Mouse (Mus musculus) embryonic facial prominence, embryonic 12.5 days (tissue): ENCODE data around the gene Kcnc3. TPM values are rescaled to one million over a fixed set of nuclear protein-coding genes. Genes with fewer than 3 reads are reported as not detected.

Source experiments
- ATAC-seq: fragments of 200-750 bp; cut with Nextera tagmentation; 2 replicates; pipeline ENCODE4 v1.8.0; 2017; ENCODE audit not compliant: insufficient number of reproducible peaks, insufficient read depth, low FRiP score, low TSS enrichment
- H3K27ac ChIP-seq: fragments of 300-500 bp; sonication (generic); 2 replicates; pipeline ENCODE4 v1.5.1; 2016; ENCODE audit warnings: mild to moderate bottlenecking
- H3K27me3 ChIP-seq: fragments of 300-500 bp; sonication (generic); 2 replicates; pipeline ENCODE4 v1.6.1; 2016; ENCODE audit warnings: mild to moderate bottlenecking, moderate library complexity
- H3K36me3 ChIP-seq: fragments of 300-500 bp; sonication (generic); 2 replicates; pipeline ENCODE4 v1.6.1; 2016; ENCODE audit warnings: mild to moderate bottlenecking
- H3K4me1 ChIP-seq: fragments of 300-500 bp; sonication (generic); 2 replicates; pipeline ENCODE4 v1.6.1; 2016
- H3K4me2 ChIP-seq: fragments of 300-500 bp; sonication (generic); replicated peaks from 2 replicates; pipeline ENCODE4 v1.6.1; 2016; ENCODE audit warnings: mild to moderate bottlenecking, moderate library complexity
- H3K4me3 ChIP-seq: fragments of 300-500 bp; sonication (generic); 2 replicates; pipeline ENCODE4 v1.5.1; 2016; ENCODE audit warnings: mild to moderate bottlenecking
- H3K9ac ChIP-seq: fragments of 300-500 bp; sonication (generic); 2 replicates; pipeline ENCODE4 v1.6.1; 2016; ENCODE audit warnings: mild to moderate bottlenecking, moderate library complexity
- H3K9me3 ChIP-seq: fragments of 300-500 bp; sonication (generic); 2 replicates; pipeline ENCODE4 v1.6.1; 2016; ENCODE audit warnings: mild to moderate bottlenecking, moderate library complexity
- WGBS: fragments of 180-500 bp; shearing (Covaris S2); methylation state at CpG from one replicate; pipeline ENCODE4 v1.1.7; 2016; 5-methylcytosine and 5-hydroxymethylcytosine counted together
- polyA plus RNA-seq: library from polyadenylated mRNA; unstranded; fragments of >200 nt; fragmentation: Nextera tagmentation; extraction: Ambion mirVana; gene quantifications from 2 replicates; pipeline ENCODE4 v1.2.1, GENCODE M21; 2016

Gene Kcnc3
- polyA plus RNA-seq, 1 experiment from 2014 or later: 0.70 TPM

DNA sequence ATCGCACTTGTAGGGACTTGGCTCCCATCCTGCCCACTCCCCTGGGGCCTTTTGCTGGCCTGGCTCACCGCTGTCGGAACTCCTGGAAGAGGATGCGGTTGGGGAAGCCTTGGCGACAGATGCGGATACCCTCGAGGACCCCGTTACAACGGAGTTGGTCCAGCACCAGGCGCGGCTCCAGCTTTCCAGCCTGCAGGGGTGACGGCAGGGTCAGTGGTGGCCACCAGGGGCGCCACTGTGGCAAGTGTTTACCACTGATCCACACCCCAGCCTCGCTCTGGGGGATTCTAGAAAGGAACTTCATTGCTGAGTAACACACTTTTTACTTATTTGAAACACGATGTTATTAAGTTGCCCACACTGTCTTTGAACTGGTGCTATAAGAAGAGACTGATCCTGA lies 42.9 kb downstream of the Kcnc3 start:
- Histone ChIP-seq H3K4me2 (no peak overlapping the region), H3K27me3 (peaks cover 22% of the 10 kb centered on the region), H3K36me3 (no peaks in the 10 kb centered on the region), H3K4me3 (no peak overlapping the region), H3K27ac (no peak overlapping the region), H3K9ac (no peak overlapping the region), H3K4me1 (0 out of 2 replicates have a peak, but pooled peaks cover 2% of the 10 kb centered on the region), H3K9me3 (no peaks in the 10 kb centered on the region)
- WGBS: 15% methylated on average over 15 of the region's 15 CpGs
- ATAC-seq: no peak

DNA sequence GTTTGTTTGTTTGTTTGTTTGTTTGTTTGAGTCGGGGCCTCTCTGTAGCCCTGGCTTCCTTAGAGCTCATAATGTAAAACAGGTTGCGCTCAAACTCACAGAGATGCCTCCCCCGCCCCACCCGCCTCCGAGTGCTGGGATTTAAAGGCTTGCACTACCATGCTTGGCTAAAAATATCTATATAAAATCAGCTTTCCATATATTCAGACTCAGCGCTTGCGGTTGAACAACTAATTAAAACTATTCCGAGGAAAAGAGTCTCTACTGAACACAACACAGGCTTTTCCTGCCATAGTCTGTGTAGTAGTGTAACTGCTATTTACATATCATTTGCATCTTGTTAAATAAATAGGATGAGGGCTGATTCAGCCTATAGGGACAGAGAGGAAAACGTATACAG lies 46.2 kb downstream of the Kcnc3 start:
- H3K36me3 ChIP-seq: no peaks in the 10 kb centered on the region
- no peaks in the 10 kb centered on the region for H3K9me3 ChIP-seq
- peaks cover 55% of the 10 kb centered on the region for H3K27me3 ChIP-seq
- no peak overlapping the region for H3K27ac ChIP-seq
- no peak overlapping the region for H3K4me3 ChIP-seq
- no peak for ATAC-seq
- WGBS: 84% methylated on average over 9 of the region's 9 CpGs
- no peak overlapping the region for H3K9ac ChIP-seq
- H3K4me2 ChIP-seq: no peak overlapping the region
- 0 out of 2 replicates have a peak, but pooled peaks cover 2% of the 10 kb centered on the region for H3K4me1 ChIP-seq

DNA sequence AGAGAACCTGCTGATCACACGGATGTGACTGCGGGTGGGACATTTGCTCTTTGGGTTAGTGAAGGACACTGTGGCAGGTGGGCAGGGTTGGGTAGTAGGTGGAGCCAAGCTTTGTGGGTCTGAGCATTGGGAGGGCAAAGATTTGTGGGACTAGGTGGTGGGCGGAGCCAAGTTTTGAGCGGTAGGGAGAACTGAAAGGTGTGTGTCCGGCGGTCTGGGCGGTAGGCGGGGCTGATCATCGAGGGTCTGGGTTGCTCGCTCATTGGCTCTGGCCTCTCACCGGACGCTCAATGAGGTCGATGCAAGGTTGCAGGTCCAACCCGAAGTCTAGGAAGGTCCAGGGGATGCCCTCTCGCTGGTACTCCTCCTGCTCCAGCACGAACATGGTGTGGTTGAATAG lies 48.2 kb downstream of the Kcnc3 start:
- Histone ChIP-seq H3K36me3 (no peaks in the 10 kb centered on the region), H3K27me3 (peaks cover 59% of the 10 kb centered on the region), H3K9me3 (no peaks in the 10 kb centered on the region), H3K4me1 (no peaks in the 10 kb centered on the region), H3K27ac (no peak overlapping the region), H3K4me3 (no peak overlapping the region), H3K4me2 (peak overlapping the region; percentile 31), H3K9ac (no peak overlapping the region)
- no peak for ATAC-seq
- WGBS: 4% methylated on average over 16 of the region's 16 CpGs

DNA sequence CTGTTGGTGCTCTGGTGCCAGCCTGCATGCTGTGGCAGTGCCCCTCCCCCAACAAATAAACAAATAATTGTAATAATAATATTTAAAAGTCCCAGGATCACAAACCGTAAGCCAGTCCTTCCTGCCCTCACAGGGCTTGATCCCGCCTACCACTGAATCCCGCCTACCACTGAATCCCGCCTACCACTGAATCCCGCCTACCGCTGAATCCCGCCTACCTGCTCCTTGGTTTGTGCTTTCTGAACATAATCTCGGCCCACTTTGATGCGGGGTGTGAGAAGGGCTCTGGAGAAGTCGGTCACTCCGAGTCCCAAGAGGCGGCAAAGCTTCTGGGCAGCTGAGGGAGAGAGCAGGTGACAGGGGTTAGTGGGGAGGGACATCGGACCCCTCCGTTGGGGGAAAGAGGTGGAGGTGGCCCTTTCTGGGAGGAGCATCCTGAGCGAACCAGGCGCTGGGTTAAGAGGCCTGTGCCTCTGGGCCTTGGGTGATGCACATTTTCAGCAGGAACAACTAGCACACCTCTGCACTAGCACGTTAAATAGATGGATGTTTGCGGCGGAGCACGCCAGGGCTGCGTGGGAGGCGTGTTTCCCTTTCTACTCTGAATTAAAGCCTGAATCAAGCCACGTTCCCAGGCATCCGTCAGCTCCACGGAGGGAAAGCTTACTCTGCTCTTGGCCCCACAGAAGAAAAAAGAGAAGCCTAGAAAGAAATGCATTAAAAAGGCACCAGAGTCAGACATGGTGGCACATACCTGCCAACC lies 50.6 kb downstream of the Kcnc3 start:
- Histone ChIP-seq H3K27ac (no peak overlapping the region), H3K36me3 (no peaks in the 10 kb centered on the region), H3K9ac (no peak overlapping the region), H3K4me2 (0 out of 2 replicates have a peak overlapping the region, but pooled peaks have one; percentile 10), H3K9me3 (no peaks in the 10 kb centered on the region), H3K27me3 (peaks cover 66% of the 10 kb centered on the region), H3K4me1 (no peaks in the 10 kb centered on the region), H3K4me3 (no peak overlapping the region)
- ATAC-seq: no peak
- 20% methylated on average over 25 of the region's 25 CpGs for WGBS

DNA sequence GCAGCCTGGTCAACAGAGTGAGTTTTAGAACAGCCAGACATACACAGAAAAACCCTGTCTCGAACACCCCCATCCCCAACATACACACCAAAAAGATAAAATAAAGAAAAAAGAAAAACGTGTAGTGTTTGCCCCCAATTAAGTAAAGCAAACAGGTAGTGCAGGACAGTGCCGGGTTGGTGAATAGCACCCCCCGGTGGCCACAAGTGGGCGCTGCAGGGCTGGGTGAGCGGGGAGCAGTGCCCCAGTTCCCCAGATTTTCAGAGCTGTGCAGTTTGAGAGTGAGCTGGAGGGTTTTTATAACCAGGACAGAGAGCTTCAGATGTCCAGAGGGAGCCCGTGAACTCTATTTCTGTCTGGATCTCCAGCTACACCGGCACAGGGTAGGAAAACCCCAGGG lies 51.4 kb downstream of the Kcnc3 start:
- 32% methylated on average over 8 of the region's 8 CpGs for WGBS
- H3K4me2 ChIP-seq: no peak overlapping the region
- ATAC-seq: no peak
- H3K9me3 ChIP-seq: no peaks in the 10 kb centered on the region
- H3K4me3 ChIP-seq: no peak overlapping the region
- peaks cover 68% of the 10 kb centered on the region for H3K27me3 ChIP-seq
- H3K9ac ChIP-seq: no peak overlapping the region
- no peak overlapping the region for H3K27ac ChIP-seq
- H3K36me3 ChIP-seq: no peaks in the 10 kb centered on the region
- no peaks in the 10 kb centered on the region for H3K4me1 ChIP-seq

DNA sequence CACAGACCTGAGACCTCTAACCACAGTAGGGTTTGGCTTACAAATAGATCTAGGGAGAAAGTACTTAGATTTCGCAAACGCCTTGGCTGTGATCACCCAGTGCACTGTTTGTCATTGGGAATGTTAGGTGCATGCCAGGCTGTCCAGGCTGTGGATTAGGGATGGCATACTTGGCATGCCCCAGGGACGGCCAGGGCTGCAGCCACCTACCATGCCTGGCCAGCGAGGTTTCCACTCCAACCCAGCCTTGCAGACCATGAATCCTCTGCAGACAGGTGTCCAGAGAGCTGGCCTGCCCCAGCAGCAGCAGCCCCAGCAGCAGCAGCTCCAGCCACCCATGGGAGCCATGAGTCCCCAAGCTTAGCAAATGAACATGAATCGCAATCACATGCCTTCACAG lies 54.8 kb downstream of the Kcnc3 start:
- 81% methylated on average over 5 of the region's 5 CpGs for WGBS
- no peak for ATAC-seq
- Histone ChIP-seq H3K4me1 (no peaks in the 10 kb centered on the region), H3K27me3 (peaks cover 39% of the 10 kb centered on the region), H3K4me3 (no peak overlapping the region), H3K4me2 (no peak overlapping the region), H3K9ac (no peak overlapping the region), H3K27ac (no peak overlapping the region), H3K9me3 (no peaks in the 10 kb centered on the region), H3K36me3 (no peaks in the 10 kb centered on the region)

DNA sequence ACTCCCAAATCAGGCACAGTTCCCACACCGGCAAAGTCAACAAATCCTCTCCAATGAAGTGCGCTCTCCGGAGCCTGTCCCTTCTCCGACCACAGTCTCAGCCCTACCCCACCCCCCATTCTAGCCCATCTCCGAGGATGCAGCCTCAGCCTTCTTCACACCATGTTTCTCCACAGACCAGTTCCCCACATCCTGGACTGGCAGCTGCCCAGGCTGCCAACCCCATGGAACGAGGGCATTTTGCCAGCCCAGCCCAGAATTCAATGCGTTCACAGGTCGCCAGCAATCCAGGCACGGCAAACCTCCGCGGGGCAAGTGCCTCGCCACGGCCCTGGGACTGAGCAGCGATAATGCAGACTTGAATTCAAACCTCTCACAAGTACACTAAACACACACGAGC lies 55.5 kb downstream of the Kcnc3 start:
- H3K27me3 ChIP-seq: peaks cover 32% of the 10 kb centered on the region
- H3K4me2 ChIP-seq: no peak overlapping the region

DNA sequence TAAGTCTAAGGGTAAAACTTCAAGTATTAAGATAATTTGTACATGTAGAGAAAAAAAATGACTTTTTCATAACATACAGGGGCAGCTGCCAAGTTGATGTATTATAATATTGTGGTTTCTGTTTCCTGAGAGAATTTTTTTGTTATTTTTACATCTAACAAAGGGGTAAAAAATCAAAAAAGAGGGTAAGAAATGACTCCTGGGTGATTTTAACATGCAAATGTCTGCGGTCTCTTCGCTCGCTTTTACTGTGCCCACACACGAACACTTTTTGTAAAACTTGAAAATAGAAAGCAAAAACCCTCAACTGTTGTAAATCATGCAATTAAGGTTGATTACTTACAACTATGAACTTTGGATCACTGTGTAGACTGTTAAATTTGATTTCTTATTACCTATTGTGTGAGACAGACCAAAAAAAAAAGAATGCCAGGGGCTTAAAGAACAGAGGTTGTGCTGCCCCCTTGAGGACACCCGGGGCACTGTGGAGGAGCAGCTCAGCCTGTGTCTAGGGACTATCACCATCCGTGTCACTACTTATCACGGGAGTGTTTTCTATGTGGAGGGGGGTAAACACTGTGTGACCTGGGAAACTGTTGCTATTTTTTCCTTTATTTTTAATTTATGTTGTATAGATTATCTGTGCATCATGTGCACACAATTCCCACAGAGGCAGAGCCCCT lies 56.7 kb downstream of the Kcnc3 start:
- H3K9me3 ChIP-seq: no peaks in the 10 kb centered on the region
- H3K27ac ChIP-seq: no peak overlapping the region
- ATAC-seq: no peak
- WGBS: 50% methylated on average over 7 of the region's 7 CpGs
- H3K27me3 ChIP-seq: peaks cover 22% of the 10 kb centered on the region
- no peaks in the 10 kb centered on the region for H3K36me3 ChIP-seq
- H3K4me1 ChIP-seq: no peaks in the 10 kb centered on the region
- no peak overlapping the region for H3K9ac ChIP-seq
- no peak overlapping the region for H3K4me3 ChIP-seq
- H3K4me2 ChIP-seq: no peak overlapping the region

More for the DNA sequence above, 55.5 kb downstream of the Kcnc3 start:
- no peaks in the 10 kb centered on the region for H3K4me1 ChIP-seq
- no peak overlapping the region for H3K27ac ChIP-seq
- 27% methylated on average over 15 of the region's 15 CpGs for WGBS
- no peak overlapping the region for H3K4me3 ChIP-seq
- no peak for ATAC-seq
- no peaks in the 10 kb centered on the region for H3K36me3 ChIP-seq
- H3K9ac ChIP-seq: no peak overlapping the region
- H3K9me3 ChIP-seq: no peaks in the 10 kb centered on the region

DNA sequence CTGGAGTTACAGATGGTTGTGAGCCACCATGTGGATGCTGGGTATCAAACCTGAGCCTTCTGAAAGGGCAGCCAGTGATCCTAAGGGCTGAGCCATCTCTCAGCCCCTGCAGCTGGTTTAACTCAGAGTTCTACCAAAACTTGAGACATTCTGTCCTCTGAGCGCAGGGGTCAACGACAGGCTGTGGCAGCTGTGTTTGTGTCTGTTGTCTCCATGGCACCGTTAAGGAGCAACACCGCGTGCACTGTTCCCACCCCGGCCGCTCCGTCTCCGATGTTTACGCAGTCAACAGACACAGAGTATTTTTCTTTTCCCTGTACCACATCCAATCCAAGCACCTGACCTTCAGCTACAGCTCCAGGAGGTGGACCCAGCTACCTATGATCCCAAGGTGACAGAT lies 57.3 kb downstream of the Kcnc3 start:
- no peak overlapping the region for H3K9ac ChIP-seq
- H3K36me3 ChIP-seq: no peaks in the 10 kb centered on the region
- no peak overlapping the region for H3K4me2 ChIP-seq
- 68% methylated on average over 10 of the region's 10 CpGs for WGBS
- ATAC-seq: no peak
- H3K27me3 ChIP-seq: peaks cover 22% of the 10 kb centered on the region
- H3K27ac ChIP-seq: no peak overlapping the region
- no peaks in the 10 kb centered on the region for H3K9me3 ChIP-seq
- H3K4me3 ChIP-seq: no peak overlapping the region
- no peaks in the 10 kb centered on the region for H3K4me1 ChIP-seq

DNA sequence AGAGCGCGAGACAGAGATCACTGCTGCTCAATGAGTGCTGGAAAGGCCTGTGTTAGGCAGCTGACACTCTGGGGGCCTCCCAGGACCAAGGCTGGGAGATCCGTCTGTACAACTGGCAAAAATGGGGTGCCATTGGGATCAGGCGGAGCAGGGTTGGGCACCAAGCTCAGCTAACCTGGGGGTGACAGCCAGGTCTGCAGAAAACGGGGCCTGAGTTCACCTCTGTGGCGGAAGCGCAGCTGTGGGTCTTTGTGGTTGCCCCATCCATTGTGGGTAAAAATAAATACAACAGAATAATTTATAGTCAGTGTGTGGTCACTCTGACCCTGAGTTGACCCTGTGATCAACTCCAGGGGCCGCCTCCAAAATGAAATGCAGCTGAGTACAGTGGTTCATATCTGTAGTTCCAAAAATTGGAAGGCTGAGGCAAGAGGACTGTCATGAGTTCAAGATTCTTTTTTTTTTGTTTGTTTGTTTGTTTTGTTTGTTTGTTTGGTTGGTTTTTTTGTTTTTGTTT lies 58.7 kb downstream of the Kcnc3 start:
- Histone ChIP-seq H3K4me2 (no peak overlapping the region), H3K4me1 (no peaks in the 10 kb centered on the region), H3K9me3 (no peaks in the 10 kb centered on the region), H3K4me3 (no peak overlapping the region), H3K9ac (no peak overlapping the region), H3K27me3 (peaks cover 17% of the 10 kb centered on the region), H3K27ac (no peak overlapping the region), H3K36me3 (no peaks in the 10 kb centered on the region)
- WGBS: 76% methylated on average over 8 of the region's 8 CpGs
- no peak for ATAC-seq

DNA sequence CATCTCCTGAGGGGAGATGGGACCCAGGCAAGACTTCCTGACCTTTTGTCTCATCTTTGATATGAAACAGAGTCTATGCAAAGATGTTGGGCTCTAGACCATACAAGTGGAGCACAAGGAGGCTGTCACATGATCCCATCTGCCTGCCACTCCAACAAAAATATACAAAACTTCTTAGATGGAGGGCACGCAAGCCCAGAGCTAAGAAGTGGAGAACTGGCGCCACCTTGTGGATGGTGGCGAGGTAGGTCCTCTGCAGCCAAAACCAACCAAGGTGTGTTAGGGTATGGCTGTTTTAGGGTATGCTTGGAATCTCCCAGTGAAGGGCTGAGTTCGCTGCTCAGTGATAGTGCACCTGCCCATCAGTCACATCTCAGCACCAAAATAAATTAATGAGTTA lies 59.5 kb downstream of the Kcnc3 start:
- 15% methylated on average over 4 of the region's 4 CpGs for WGBS
- Histone ChIP-seq H3K27ac (no peak overlapping the region), H3K36me3 (no peaks in the 10 kb centered on the region), H3K4me1 (no peaks in the 10 kb centered on the region), H3K9ac (no peak overlapping the region), H3K4me3 (no peak overlapping the region), H3K9me3 (no peaks in the 10 kb centered on the region), H3K27me3 (peaks cover 12% of the 10 kb centered on the region), H3K4me2 (no peak overlapping the region)
- no peak for ATAC-seq

DNA sequence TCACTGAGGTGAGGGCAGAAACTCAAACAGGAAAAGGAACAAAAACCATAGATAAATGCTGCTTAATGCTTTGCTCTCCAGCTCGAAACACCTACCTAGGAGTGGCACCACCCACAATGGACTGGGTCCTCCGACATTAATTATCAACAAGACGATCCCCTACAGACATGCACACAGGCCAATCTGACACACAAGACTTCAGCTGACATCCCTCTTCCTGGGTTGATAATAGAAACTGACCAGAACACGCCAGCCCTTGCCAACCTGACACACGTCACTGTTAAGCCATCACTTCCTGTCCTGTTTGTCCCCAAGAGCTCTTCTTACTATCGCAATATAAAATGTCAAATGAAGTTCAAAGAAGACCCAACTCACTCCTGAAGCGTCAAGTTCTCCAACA lies 61.0 kb downstream of the Kcnc3 start:
- Histone ChIP-seq H3K4me2 (no peak overlapping the region), H3K9me3 (no peaks in the 10 kb centered on the region), H3K4me1 (no peaks in the 10 kb centered on the region), H3K4me3 (no peak overlapping the region), H3K36me3 (no peaks in the 10 kb centered on the region), H3K9ac (no peak overlapping the region), H3K27ac (no peak overlapping the region), H3K27me3 (no peaks in the 10 kb centered on the region)
- 76% methylated on average over 7 of the region's 7 CpGs for WGBS
- ATAC-seq: no peak
